19 mouse cellular contexts compared by ENCODE assay signal in the genomic region with DNA sequence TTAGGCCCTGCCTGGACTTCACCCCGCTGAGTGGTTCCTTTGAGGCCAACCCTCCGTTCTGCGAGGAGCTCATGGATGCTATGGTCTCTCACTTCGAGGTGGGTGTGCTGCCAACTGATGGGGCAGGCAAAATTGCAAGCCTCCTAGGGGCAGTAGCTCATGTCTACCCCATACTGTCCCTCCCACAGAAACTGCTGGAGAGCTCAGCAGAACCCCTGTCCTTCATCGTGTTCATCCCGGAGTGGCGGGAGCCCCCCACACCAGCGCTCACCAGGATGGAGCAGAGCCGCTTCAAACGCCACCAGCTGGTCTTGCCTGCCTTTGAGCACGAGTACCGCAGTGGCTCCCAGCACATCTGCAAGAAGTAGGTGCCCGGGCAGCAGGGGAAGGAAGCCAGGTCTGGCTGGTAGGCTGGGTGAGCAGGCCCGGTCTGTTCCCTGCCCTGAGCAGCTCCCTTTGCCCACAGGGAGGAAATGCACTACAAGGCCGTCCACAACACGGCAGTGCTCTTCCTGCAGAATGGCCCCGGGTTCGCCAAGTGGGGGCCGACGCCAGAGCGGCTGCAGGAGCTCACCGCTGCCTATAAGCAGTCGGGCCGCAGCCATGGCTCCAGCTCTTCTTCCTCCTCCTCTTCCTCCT. TPM values are rescaled to one million over a fixed set of nuclear protein-coding genes. Genes with fewer than 3 reads are reported as not detected.
A peak's percentile ranks its signal among the peaks of the same experiment; 100 is the strongest.
DNase-seq lines count a peak whose midpoint lies in the region; ATAC-seq and TF ChIP-seq lines count a peak whose summit lies in the region.
"Had no signal": no experiment of that assay in that cellular context is flagged by ENCODE, and none has a peak within 500 bp of the region (broad histone marks: within the 10 kb centered on the region; RNA-seq: fewer than 3 reads in every experiment).

No protein-coding gene starts in this region.

- 93% methylated on average over 24 of the region's 24 CpGs for WGBS in midbrain, embryonic 12.5 days
- 93% methylated on average over 24 of the region's 24 CpGs for WGBS in midbrain, embryonic 14.5 days

- no peaks in the 10 kb centered on the region for H3K27me3 ChIP-seq in midbrain, embryonic 12.5 days
- H3K27me3 ChIP-seq in midbrain, embryonic 14.5 days (ENCODE audit: control insufficient read depth, insufficient read depth, low read length): no peaks in the 10 kb centered on the region
- H3K27me3 ChIP-seq in myocyte (ENCODE audit: control insufficient read depth, insufficient read depth, insufficient read length): no peaks in the 10 kb centered on the region
- H3K27me3 ChIP-seq: heart, embryonic 13.5 days; hindbrain, embryonic 15.5 days; Patski had no signal

- H3K4me2 ChIP-seq in midbrain, embryonic 12.5 days (replicated peaks): no peak overlapping the region
- H3K4me2 ChIP-seq in midbrain, embryonic 14.5 days (ENCODE audit: low read length): no peak overlapping the region
- no peak overlapping the region for H3K4me2 ChIP-seq in myocyte (ENCODE audit: low read depth)
- H3K4me2 ChIP-seq: heart, embryonic 13.5 days; hindbrain, embryonic 15.5 days had no signal

- no peak overlapping the region for H3ac ChIP-seq in myocyte (ENCODE audit: control insufficient read depth, insufficient read length)

- 0 out of 2 replicates have a peak overlapping the region, but pooled peaks have one; percentile 4 for H3K27ac ChIP-seq in midbrain, embryonic 12.5 days (replicated peaks)
- no peak overlapping the region for H3K27ac ChIP-seq in midbrain, embryonic 14.5 days (replicated peaks; ENCODE audit: low read depth, low read length)
- H3K27ac ChIP-seq in cortical plate, adult 2 months (ENCODE audit: insufficient read depth, low read length): no peak overlapping the region
- H3K27ac ChIP-seq: embryonic facial prominence, embryonic 10.5 days; heart, embryonic 13.5 days; hindbrain, embryonic 15.5 days had no signal

- no peak for ATAC-seq in cerebellum, adult (ENCODE audit: insufficient number of reproducible peaks, low FRiP score, low TSS enrichment)
- no peak for ATAC-seq in midbrain, embryonic 12.5 days (ENCODE audit: low FRiP score, low read depth)
- ATAC-seq in midbrain, embryonic 14.5 days (ENCODE audit: low FRiP score, low TSS enrichment): no peak
- ATAC-seq: activated CD4-positive, CD25-positive, alpha-beta regulatory T cell, adult 4 months; forebrain, embryonic 14.5 days; Patski had no signal

- no peak for TF ChIP-seq CTCF in cortical plate, adult 2 months (IDR thresholded peaks at IDR 0.05; ENCODE audit: extremely low read depth, insufficient read depth, low read length)

- H3K4me3 ChIP-seq in midbrain, embryonic 12.5 days: no peak overlapping the region
- no peak overlapping the region for H3K4me3 ChIP-seq in midbrain, embryonic 14.5 days (replicated peaks; ENCODE audit: low read depth, low read length)
- no peak overlapping the region for H3K4me3 ChIP-seq in cortical plate, adult 2 months (ENCODE audit: insufficient read depth, low read length)
- H3K4me3 ChIP-seq in myocyte: no peak overlapping the region
- H3K4me3 ChIP-seq: embryonic facial prominence, embryonic 10.5 days; heart, embryonic 13.5 days; hindbrain, embryonic 15.5 days had no signal

- no peaks in the 10 kb centered on the region for H3K4me1 ChIP-seq in midbrain, embryonic 12.5 days
- H3K4me1 ChIP-seq in midbrain, embryonic 14.5 days (ENCODE audit: control insufficient read depth, insufficient read depth, low read length): no peaks in the 10 kb centered on the region
- H3K4me1 ChIP-seq in cortical plate, adult 2 months (ENCODE audit: control insufficient read depth, insufficient read depth, low read length): peaks cover 5% of the 10 kb centered on the region; the same call in 1 of the 2 replicates
- H3K4me1 ChIP-seq: embryonic facial prominence, embryonic 10.5 days; hindbrain, embryonic 15.5 days had no signal

- H3K79me2 ChIP-seq in myocyte (ENCODE audit: control insufficient read depth, insufficient read depth): no peaks in the 10 kb centered on the region

- TF ChIP-seq POLR2A in cortical plate, adult 2 months (IDR thresholded peaks at IDR 0.05; ENCODE audit: extremely low read depth, insufficient read depth, low read length): 0 out of 2 replicates have a peak, but pooled peaks have one; percentile 6
- TF ChIP-seq POLR2A in myocyte (IDR thresholded peaks at IDR 0.05; ENCODE audit: insufficient read length, low read depth): no peak

- DNase-seq in cerebellum, adult 9-11 months: peak; percentile 48
- no peak for DNase-seq in midbrain, embryonic 14.5 days
- no peak for DNase-seq in layer of hippocampus, adult 9-10 months (ENCODE audit: low spot score)
- DNase-seq in urinary bladder, adult 18-20 months (ENCODE audit: low spot score in 2 of 2): no peak
- DNase-seq: adrenal gland, postnatal 14 days; cerebellum, adult 9-10 months; cerebellum, postnatal 36 days; gastrocnemius, postnatal 10 days; heart, postnatal 36 days had no signal

- H3K9me3 ChIP-seq in midbrain, embryonic 12.5 days: no peaks in the 10 kb centered on the region
- no peaks in the 10 kb centered on the region for H3K9me3 ChIP-seq in midbrain, embryonic 14.5 days (ENCODE audit: control insufficient read depth, low read length)
- H3K9me3 ChIP-seq: embryonic facial prominence, embryonic 10.5 days; heart, embryonic 13.5 days; hindbrain, embryonic 15.5 days had no signal

- H3K9ac ChIP-seq in midbrain, embryonic 12.5 days (replicated peaks): no peak overlapping the region
- no peak overlapping the region for H3K9ac ChIP-seq in midbrain, embryonic 14.5 days (replicated peaks; ENCODE audit: low read length)
- H3K9ac ChIP-seq: heart, embryonic 13.5 days; hindbrain, embryonic 15.5 days had no signal

- peaks cover 100% of the 10 kb centered on the region for H3K36me3 ChIP-seq in midbrain, embryonic 12.5 days
- peaks cover 100% of the 10 kb centered on the region for H3K36me3 ChIP-seq in midbrain, embryonic 14.5 days (ENCODE audit: control insufficient read depth, insufficient read depth, low read length)
- peaks cover 41% of the 10 kb centered on the region for H3K36me3 ChIP-seq in myocyte (ENCODE audit: control insufficient read depth, insufficient read depth)

TF ChIP-seq in myocyte, 11 proteins besides CTCF, POLR2A, EP300 and RAD21:
- TF ChIP-seq TCF3 (IDR thresholded peaks at IDR 0.05; ENCODE audit: insufficient read length, low read depth): no peak
- no peak for TF ChIP-seq TCF12 (IDR thresholded peaks at IDR 0.05; ENCODE audit: insufficient read depth, poor library complexity, severe bottlenecking)
- TF ChIP-seq POLR2AphosphoS2 (IDR thresholded peaks at IDR 0.05; ENCODE audit: insufficient read length, low read depth): peak; percentile 71
- TF ChIP-seq E2F4 (IDR thresholded peaks at IDR 0.05; ENCODE audit: insufficient read depth): no peak
- TF ChIP-seq MYOD1 (IDR thresholded peaks at IDR 0.05; ENCODE audit: control insufficient read depth in 1 of 3, insufficient read length in 2 of 3, low read depth in 2 of 3): no peak

RNA-seq across cellular contexts. Expression of a gene that starts 11.4 kb away (rescaled TPM):
- 87.0 and 96.9 TPM in 2 replicates for polyA plus RNA-seq in midbrain, embryonic 12.5 days (2016; fragmentation: Nextera tagmentation; extraction: Ambion mirVana)
- polyA plus RNA-seq in midbrain, embryonic 14.5 days (2014; fragmentation: Nextera tagmentation; extraction: Ambion mirVana): 92.8 and 99.5 TPM in 2 replicates
- polyA plus RNA-seq in cortical plate, adult 2 months (2012; rRNA removed): 39.1 and 41.7 TPM in 2 replicates
- 43.2 TPM for polyA plus RNA-seq in myocyte (2012; fragmentation: generic; extraction: Trizol)

RNA-seq across cellular contexts. Expression of a gene that starts 21.0 kb away (rescaled TPM):
- 17.5 and 17.7 TPM in 2 replicates for polyA plus RNA-seq in midbrain, embryonic 12.5 days (2016; fragmentation: Nextera tagmentation; extraction: Ambion mirVana)
- 13.9 and 15.5 TPM in 2 replicates for polyA plus RNA-seq in midbrain, embryonic 14.5 days (2014; fragmentation: Nextera tagmentation; extraction: Ambion mirVana)
- polyA plus RNA-seq in cortical plate, adult 2 months (2012; rRNA removed): 29.1 and 30.2 TPM in 2 replicates
- 11.1 TPM for polyA plus RNA-seq in myocyte (2012; fragmentation: generic; extraction: Trizol)

RNA-seq across cellular contexts. Expression of a gene that starts 33.0 kb away (rescaled TPM):
- polyA plus RNA-seq in midbrain, embryonic 12.5 days (2016; fragmentation: Nextera tagmentation; extraction: Ambion mirVana): 90.2 and 113 TPM in 2 replicates
- polyA plus RNA-seq in midbrain, embryonic 14.5 days (2014; fragmentation: Nextera tagmentation; extraction: Ambion mirVana): 29.8 and 91.1 TPM in 2 replicates
- polyA plus RNA-seq in cortical plate, adult 2 months (2012; rRNA removed): 172 and 186 TPM in 2 replicates
- polyA plus RNA-seq in myocyte (2012; fragmentation: generic; extraction: Trizol): 117 TPM

RNA-seq across cellular contexts. Expression of a gene that starts 50.0 kb away (rescaled TPM):
- polyA plus RNA-seq in midbrain, embryonic 12.5 days (2016; fragmentation: Nextera tagmentation; extraction: Ambion mirVana): 6.2 and 7.5 TPM in 2 replicates
- 29.7 and 29.9 TPM in 2 replicates for polyA plus RNA-seq in midbrain, embryonic 14.5 days (2014; fragmentation: Nextera tagmentation; extraction: Ambion mirVana)
- 1.1 and 1.5 TPM in 2 replicates for polyA plus RNA-seq in cortical plate, adult 2 months (2012; rRNA removed)
- polyA plus RNA-seq in myocyte (2012; fragmentation: generic; extraction: Trizol): 1.7 TPM

RNA-seq across cellular contexts. Expression of a gene that starts 57.3 kb away (rescaled TPM):
- 4.4 and 5.2 TPM in 2 replicates for polyA plus RNA-seq in midbrain, embryonic 12.5 days (2016; fragmentation: Nextera tagmentation; extraction: Ambion mirVana)
- polyA plus RNA-seq in midbrain, embryonic 14.5 days (2014; fragmentation: Nextera tagmentation; extraction: Ambion mirVana): 5.1 and 6.9 TPM in 2 replicates
- 5.0 and 5.2 TPM in 2 replicates for polyA plus RNA-seq in cortical plate, adult 2 months (2012; rRNA removed)
- polyA plus RNA-seq in myocyte (2012; fragmentation: generic; extraction: Trizol): 23.5 TPM
